Mouse (Mus musculus): Measurements from ENCODE around the gene Cd40.

DNA sequence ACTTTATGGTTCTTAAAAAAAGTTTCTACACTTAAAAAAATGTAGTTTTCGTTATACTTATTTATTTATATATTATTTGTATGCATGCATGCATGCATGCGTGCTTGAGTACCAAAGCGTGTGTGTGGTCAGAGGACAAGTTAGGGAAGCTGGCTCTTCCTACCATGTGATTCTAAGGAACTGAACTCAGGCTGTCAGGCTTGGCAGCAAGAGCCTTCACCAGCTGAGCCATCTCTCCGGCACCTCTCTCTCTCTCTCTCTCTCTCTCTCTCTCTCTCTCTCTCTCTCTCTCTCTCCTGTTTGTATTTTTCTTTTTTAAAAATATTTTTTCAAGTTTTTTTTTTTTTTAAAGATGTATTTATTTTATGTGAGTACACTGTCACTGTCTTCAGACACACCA, 4.5 kb downstream of the Cd40 start:
- TF ChIP-seq EP300 (IDR thresholded peaks at IDR 0.05; ENCODE audit: low read depth) (no peak), CTCF (IDR thresholded peaks at IDR 0.05; ENCODE audit: low read depth) (no peak)
